Mouse (Mus musculus): ENCODE results near the gene Kif20b. TPM values are rescaled to one million over a fixed set of nuclear protein-coding genes. Genes with fewer than 3 reads are reported as not detected.

Kif20b gene
- polyA plus RNA-seq, 1 experiment, result 0.27 TPM

DNA sequence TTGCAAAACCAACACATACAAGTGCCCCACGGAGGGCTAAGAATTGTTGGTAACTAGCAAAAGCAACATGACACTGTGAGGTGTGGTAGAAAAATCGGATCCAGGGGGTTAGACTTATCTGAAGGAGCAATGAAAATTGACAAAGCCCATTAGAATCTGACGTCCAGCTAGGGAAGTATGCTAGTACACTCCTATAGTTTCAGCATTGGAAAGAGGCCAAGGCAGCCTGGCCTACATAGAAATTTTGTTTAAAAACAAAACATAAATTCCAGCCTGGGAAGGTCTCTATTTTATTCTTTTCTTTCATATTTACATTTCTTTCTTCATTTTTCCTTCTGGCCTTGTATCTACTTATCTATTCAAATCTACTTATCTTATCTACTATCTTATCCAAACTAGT lies 1.6 kb upstream of the Kif20b start:
- Histone ChIP-seq H3K27me3 (ENCODE audit: control insufficient read depth, insufficient read depth, low read length) (no peaks in the 10 kb centered on the region), H3K4me1 (ENCODE audit: control insufficient read depth, insufficient read depth, insufficient read length, low read length) (no peaks in the 10 kb centered on the region), H3K4me3 (ENCODE audit: low read depth, low read length) (no peak overlapping the region), H3K27ac (ENCODE audit: insufficient read depth, low read depth, low read length) (no peak overlapping the region), H3K36me3 (ENCODE audit: control insufficient read depth, insufficient read depth, low read length) (peaks cover 3% of the 10 kb centered on the region)
- WGBS, result 73% methylated on average over 3 of the region's 3 CpGs
- TF ChIP-seq POLR2A (IDR thresholded peaks at IDR 0.05; ENCODE audit: low read depth, low read length) (no peak), CTCF (IDR thresholded peaks at IDR 0.05; ENCODE audit: extremely low read depth, insufficient read length, insufficient replicate concordance, low read depth, low read length) (no peak)

DNA sequence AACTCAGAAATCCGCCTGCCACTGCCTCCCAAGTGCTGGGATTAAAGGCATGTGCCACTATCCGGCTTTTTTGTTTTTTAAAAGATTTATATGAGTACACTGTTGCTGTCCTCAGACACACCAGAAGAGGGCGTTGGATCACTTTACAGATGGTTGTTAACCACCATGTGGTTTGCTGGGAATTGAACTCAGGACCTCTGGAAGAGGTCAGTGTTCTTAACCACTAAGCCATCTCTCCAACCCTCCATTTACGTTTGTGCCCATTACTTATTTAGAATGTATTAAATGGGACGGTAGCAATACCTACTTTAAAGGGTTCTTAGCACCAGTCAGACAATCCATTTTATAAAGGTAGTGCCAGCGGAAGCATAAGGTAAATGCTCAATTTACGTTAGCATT lies 909 bp upstream of the Kif20b start:
- 9% methylated on average over 7 of the region's 7 CpGs for WGBS
- Histone ChIP-seq H3K36me3 (ENCODE audit: control insufficient read depth, insufficient read depth, low read length) (peaks cover 3% of the 10 kb centered on the region), H3K4me1 (ENCODE audit: control insufficient read depth, insufficient read depth, insufficient read length, low read length) (no peaks in the 10 kb centered on the region), H3K27me3 (ENCODE audit: control insufficient read depth, insufficient read depth, low read length) (no peaks in the 10 kb centered on the region), H3K4me3 (ENCODE audit: low read depth, low read length) (no peak overlapping the region), H3K27ac (ENCODE audit: insufficient read depth, low read depth, low read length) (no peak overlapping the region)
- TF ChIP-seq POLR2A (IDR thresholded peaks at IDR 0.05; ENCODE audit: low read depth, low read length) (no peak), CTCF (IDR thresholded peaks at IDR 0.05; ENCODE audit: extremely low read depth, insufficient read length, insufficient replicate concordance, low read depth, low read length) (no peak)

DNA sequence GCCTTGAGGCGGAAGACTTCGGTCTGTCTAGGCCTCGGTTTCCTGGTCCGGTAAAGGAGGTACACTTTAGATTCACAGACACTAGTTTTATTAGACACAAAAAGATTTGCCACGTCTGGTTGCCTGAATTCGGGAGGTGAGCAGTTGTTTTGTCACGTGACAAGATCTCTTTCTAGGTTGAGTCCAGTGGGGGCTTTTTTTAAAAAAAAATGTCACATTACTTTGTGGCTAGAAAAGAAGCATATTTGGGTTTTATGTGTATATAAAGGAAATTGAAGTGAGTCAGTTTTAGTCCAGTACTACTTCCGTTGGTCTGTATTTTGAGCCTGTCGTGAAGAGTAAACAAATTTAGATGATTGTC lies 422 bp downstream of the Kif20b start:
- H3K4me3 ChIP-seq (ENCODE audit: low read depth, low read length), result peak overlapping the region; percentile 98
- no peak overlapping the region for H3K27ac ChIP-seq (ENCODE audit: insufficient read depth, low read depth, low read length)
- TF ChIP-seq POLR2A (IDR thresholded peaks at IDR 0.05; ENCODE audit: low read depth, low read length) (no peak), CTCF (IDR thresholded peaks at IDR 0.05; ENCODE audit: extremely low read depth, insufficient read length, insufficient replicate concordance, low read depth, low read length) (no peak)
- H3K4me1 ChIP-seq (ENCODE audit: control insufficient read depth, insufficient read depth, insufficient read length, low read length), result no peaks in the 10 kb centered on the region
- no peaks in the 10 kb centered on the region for H3K27me3 ChIP-seq (ENCODE audit: control insufficient read depth, insufficient read depth, low read length)
- WGBS, result 0% methylated on average over 9 of the region's 9 CpGs
- H3K36me3 ChIP-seq (ENCODE audit: control insufficient read depth, insufficient read depth, low read length), result peaks cover 3% of the 10 kb centered on the region

DNA sequence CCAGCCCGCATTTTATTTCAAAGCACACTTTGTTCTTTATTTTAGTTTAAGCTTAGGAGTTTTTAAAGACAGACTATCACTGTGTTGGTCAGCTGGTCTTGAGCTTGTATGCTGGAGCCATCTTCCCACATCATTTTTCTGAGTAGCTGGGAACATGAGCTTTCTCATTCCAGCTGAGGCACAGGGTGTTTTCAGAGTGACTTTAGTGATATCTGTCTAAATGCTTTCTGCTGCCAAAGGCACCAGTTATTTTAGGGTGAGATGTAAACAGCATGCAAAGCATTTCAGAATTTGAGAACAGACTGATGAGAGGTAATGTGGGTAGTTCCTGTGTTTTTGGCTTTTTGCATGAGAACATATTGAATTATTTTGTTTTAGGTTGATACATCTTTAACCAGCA lies 25.0 kb downstream of the Kif20b start:
- Histone ChIP-seq H3K27me3 (ENCODE audit: control insufficient read depth, insufficient read depth, low read length) (no peaks in the 10 kb centered on the region), H3K36me3 (ENCODE audit: control insufficient read depth, insufficient read depth, low read length) (peaks cover 28% of the 10 kb centered on the region), H3K4me3 (ENCODE audit: low read depth, low read length) (no peak overlapping the region), H3K27ac (ENCODE audit: insufficient read depth, low read depth, low read length) (no peak overlapping the region), H3K4me1 (ENCODE audit: control insufficient read depth, insufficient read depth, insufficient read length, low read length) (no peaks in the 10 kb centered on the region)
- TF ChIP-seq POLR2A (IDR thresholded peaks at IDR 0.05; ENCODE audit: low read depth, low read length) (no peak), CTCF (IDR thresholded peaks at IDR 0.05; ENCODE audit: extremely low read depth, insufficient read length, insufficient replicate concordance, low read depth, low read length) (no peak)
- 91% methylated on average over 1 of the region's 1 CpGs for WGBS

DNA sequence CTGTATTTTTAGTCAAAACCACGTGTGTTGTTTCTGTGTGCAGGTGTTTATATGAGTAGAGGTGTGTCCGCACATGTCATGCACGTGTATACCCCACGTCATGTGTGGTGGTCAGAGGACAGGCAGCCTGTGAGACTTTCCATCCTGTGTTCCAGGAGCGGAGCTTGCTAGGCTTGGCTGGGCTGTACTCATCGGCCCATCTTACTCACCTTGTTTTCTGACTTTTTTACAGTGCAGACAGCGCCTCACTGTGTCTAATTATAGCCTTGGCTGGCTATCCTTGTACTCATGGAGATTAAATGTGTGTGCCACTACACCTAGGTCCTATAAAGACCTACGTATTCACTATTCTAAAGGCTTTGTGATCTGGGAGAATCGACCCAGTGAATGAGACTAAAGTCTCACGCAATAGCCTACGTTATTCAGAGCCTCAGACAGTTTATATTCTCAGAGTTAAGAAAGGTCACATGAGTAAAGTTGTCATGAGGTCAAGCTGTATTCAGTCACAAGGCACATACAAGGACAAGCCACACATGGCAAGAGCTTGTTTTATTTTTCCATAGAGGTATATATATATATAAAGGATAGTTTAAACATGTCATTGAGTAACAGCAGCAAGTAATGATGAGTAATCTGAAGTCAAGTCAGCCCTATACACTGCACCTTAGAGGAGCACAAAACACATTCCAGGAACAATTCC lies 31.8 kb downstream of the Kif20b start:
- Histone ChIP-seq H3K4me1 (ENCODE audit: control insufficient read depth, insufficient read depth, insufficient read length, low read length) (no peaks in the 10 kb centered on the region), H3K27ac (ENCODE audit: insufficient read depth, low read depth, low read length) (no peak overlapping the region), H3K4me3 (ENCODE audit: low read depth, low read length) (no peak overlapping the region), H3K36me3 (ENCODE audit: control insufficient read depth, insufficient read depth, low read length) (peaks cover 29% of the 10 kb centered on the region), H3K27me3 (ENCODE audit: control insufficient read depth, insufficient read depth, low read length) (no peaks in the 10 kb centered on the region)
- WGBS, result 91% methylated on average over 11 of the region's 11 CpGs
- no peak for TF ChIP-seq CTCF (IDR thresholded peaks at IDR 0.05; ENCODE audit: extremely low read depth, insufficient read length, insufficient replicate concordance, low read depth, low read length)
- no peak for TF ChIP-seq POLR2A (IDR thresholded peaks at IDR 0.05; ENCODE audit: low read depth, low read length)

DNA sequence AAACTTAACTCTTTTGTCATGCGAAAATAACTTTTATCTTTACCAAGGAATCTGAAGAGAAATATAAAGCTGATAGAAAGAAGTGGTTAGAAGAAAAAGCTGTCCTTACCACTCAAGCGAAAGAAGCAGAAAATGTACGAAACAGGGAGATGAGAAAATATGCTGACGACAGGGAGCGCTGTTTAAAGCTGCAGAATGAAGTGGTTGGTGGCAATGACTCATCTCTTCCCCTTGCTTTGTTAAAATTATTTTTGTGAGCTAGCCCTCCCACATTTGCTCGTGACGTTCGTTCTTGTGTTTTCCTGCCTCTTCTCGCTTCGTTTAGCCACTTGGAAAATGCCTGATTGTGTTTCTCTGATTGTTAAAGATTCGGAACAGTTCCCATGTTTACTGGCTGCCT lies 37.2 kb downstream of the Kif20b start:
- Histone ChIP-seq H3K36me3 (ENCODE audit: control insufficient read depth, insufficient read depth, low read length) (peaks cover 24% of the 10 kb centered on the region), H3K4me1 (ENCODE audit: control insufficient read depth, insufficient read depth, insufficient read length, low read length) (no peaks in the 10 kb centered on the region), H3K27me3 (ENCODE audit: control insufficient read depth, insufficient read depth, low read length) (no peaks in the 10 kb centered on the region), H3K4me3 (ENCODE audit: low read depth, low read length) (no peak overlapping the region), H3K27ac (ENCODE audit: insufficient read depth, low read depth, low read length) (no peak overlapping the region)
- WGBS, result 84% methylated on average over 11 of the region's 11 CpGs
- TF ChIP-seq POLR2A (IDR thresholded peaks at IDR 0.05; ENCODE audit: low read depth, low read length) (no peak), CTCF (IDR thresholded peaks at IDR 0.05; ENCODE audit: extremely low read depth, insufficient read length, insufficient replicate concordance, low read depth, low read length) (no peak)

DNA sequence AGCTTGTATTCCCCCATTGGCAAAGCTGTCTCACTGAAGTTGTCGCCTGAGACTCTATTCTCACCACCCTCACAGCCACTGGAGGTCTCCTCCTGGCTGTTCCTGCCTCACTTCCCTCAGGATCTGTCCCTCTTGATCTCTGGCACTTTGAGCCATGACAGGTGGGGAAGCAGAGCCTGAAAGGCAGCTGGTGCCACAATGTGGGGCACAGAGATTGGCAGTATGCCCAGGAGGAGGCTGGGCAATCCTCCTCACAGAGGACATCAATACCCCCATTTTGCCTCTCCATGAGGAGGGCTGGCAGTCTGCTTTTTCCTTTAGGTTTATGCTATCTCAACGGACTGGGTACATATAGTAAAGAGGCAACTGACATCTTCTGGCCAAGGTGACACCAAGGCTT lies 62.6 kb downstream of the Kif20b start:
- H3K27ac ChIP-seq (ENCODE audit: insufficient read depth, low read depth, low read length), result no peak overlapping the region
- H3K27me3 ChIP-seq (ENCODE audit: control insufficient read depth, insufficient read depth, low read length), result no peaks in the 10 kb centered on the region
- WGBS, result 41% methylated on average over 2 of the region's 2 CpGs
- no peaks in the 10 kb centered on the region for H3K4me1 ChIP-seq (ENCODE audit: control insufficient read depth, insufficient read depth, insufficient read length, low read length)
- no peak for TF ChIP-seq POLR2A (IDR thresholded peaks at IDR 0.05; ENCODE audit: low read depth, low read length)
- no peak for TF ChIP-seq CTCF (IDR thresholded peaks at IDR 0.05; ENCODE audit: extremely low read depth, insufficient read length, insufficient replicate concordance, low read depth, low read length)
- no peak overlapping the region for H3K4me3 ChIP-seq (ENCODE audit: low read depth, low read length)
- no peaks in the 10 kb centered on the region for H3K36me3 ChIP-seq (ENCODE audit: control insufficient read depth, insufficient read depth, low read length)
